Mouse (Mus musculus): ENCODE measurements around the gene Pde1c. TPM values are rescaled to one million over a fixed set of nuclear protein-coding genes. Genes with fewer than 3 reads are reported as not detected.

The Pde1c gene
- polyA plus RNA-seq, 1 experiment from 2014 or later = 1.5 TPM

DNA sequence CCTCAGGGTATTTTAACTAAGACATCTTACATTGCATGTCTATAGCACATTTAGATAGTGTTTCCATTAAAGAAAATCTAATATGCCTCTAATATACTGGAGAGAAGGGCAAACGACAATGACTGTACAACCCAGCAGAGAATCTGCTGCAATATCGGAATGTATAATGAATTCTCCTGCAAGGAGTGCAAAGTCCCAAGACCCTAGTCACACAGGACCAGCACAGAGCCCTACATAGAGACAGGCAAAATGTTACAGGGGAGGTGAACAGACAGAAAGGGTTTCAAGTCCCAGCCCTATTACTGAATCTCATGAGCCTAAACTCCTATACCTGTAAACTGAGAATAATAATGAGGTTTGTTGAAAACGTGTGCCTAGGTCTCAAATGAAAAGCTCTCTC lies 13.1 kb downstream of the Pde1c start:
- Histone ChIP-seq H3K4me1 (ENCODE audit: control insufficient read depth, insufficient read depth, low read length) (no peaks in the 10 kb centered on the region), H3K4me3 (ENCODE audit: low read length) (no peak overlapping the region), H3K27ac (ENCODE audit: low read length) (no peak overlapping the region), H3K36me3 (ENCODE audit: control insufficient read depth, insufficient read depth, low read length) (no peaks in the 10 kb centered on the region), H3K27me3 (replicated peaks; ENCODE audit: control insufficient read depth, insufficient read depth, low read length) (no peaks in the 10 kb centered on the region), H3K4me2 (ENCODE audit: low read depth, low read length) (no peak overlapping the region), H3K9me3 (ENCODE audit: control insufficient read depth, low read length) (no peaks in the 10 kb centered on the region), H3K9ac (ENCODE audit: low read depth, low read length) (no peak overlapping the region)
- ATAC-seq = no peak
- 81% methylated on average over 3 of the region's 3 CpGs for WGBS

GRCm38 (mm10) chr6:56555382-56555781 lies 13.5 kb downstream of the Pde1c start:
- no peak overlapping the region for H3K4me2 ChIP-seq (ENCODE audit: low read depth, low read length)
- 58% methylated on average over 4 of the region's 4 CpGs for WGBS
- no peaks in the 10 kb centered on the region for H3K27me3 ChIP-seq (replicated peaks; ENCODE audit: control insufficient read depth, insufficient read depth, low read length)
- H3K36me3 ChIP-seq (ENCODE audit: control insufficient read depth, insufficient read depth, low read length) = no peaks in the 10 kb centered on the region
- ATAC-seq = no peak
- H3K9ac ChIP-seq (ENCODE audit: low read depth, low read length) = no peak overlapping the region
- no peak overlapping the region for H3K4me3 ChIP-seq (ENCODE audit: low read length)
- H3K4me1 ChIP-seq (ENCODE audit: control insufficient read depth, insufficient read depth, low read length) = no peaks in the 10 kb centered on the region
- no peaks in the 10 kb centered on the region for H3K9me3 ChIP-seq (ENCODE audit: control insufficient read depth, low read length)
- no peak overlapping the region for H3K27ac ChIP-seq (ENCODE audit: low read length)

GRCm38 (mm10) chr6:56551022-56551421 lies 17.9 kb downstream of the Pde1c start:
- H3K4me1 ChIP-seq (ENCODE audit: control insufficient read depth, insufficient read depth, low read length) = no peaks in the 10 kb centered on the region
- no peaks in the 10 kb centered on the region for H3K9me3 ChIP-seq (ENCODE audit: control insufficient read depth, low read length)
- no peak overlapping the region for H3K9ac ChIP-seq (ENCODE audit: low read depth, low read length)
- no peak for ATAC-seq
- H3K4me2 ChIP-seq (ENCODE audit: low read depth, low read length) = no peak overlapping the region
- no peaks in the 10 kb centered on the region for H3K36me3 ChIP-seq (ENCODE audit: control insufficient read depth, insufficient read depth, low read length)
- H3K27me3 ChIP-seq (replicated peaks; ENCODE audit: control insufficient read depth, insufficient read depth, low read length) = no peaks in the 10 kb centered on the region
- WGBS = 76% methylated on average over 4 of the region's 4 CpGs
- H3K27ac ChIP-seq (ENCODE audit: low read length) = no peak overlapping the region
- no peak overlapping the region for H3K4me3 ChIP-seq (ENCODE audit: low read length)

GRCm38 (mm10) chr6:56540247-56540646 lies 28.7 kb downstream of the Pde1c start:
- H3K4me3 ChIP-seq (ENCODE audit: low read length) = no peak overlapping the region
- no peak overlapping the region for H3K9ac ChIP-seq (ENCODE audit: low read depth, low read length)
- no peaks in the 10 kb centered on the region for H3K27me3 ChIP-seq (replicated peaks; ENCODE audit: control insufficient read depth, insufficient read depth, low read length)
- H3K9me3 ChIP-seq (ENCODE audit: control insufficient read depth, low read length) = 0 out of 2 replicates have a peak, but pooled peaks cover 3% of the 10 kb centered on the region
- H3K27ac ChIP-seq (ENCODE audit: low read length) = no peak overlapping the region
- no peak for ATAC-seq
- no peaks in the 10 kb centered on the region for H3K36me3 ChIP-seq (ENCODE audit: control insufficient read depth, insufficient read depth, low read length)
- no peaks in the 10 kb centered on the region for H3K4me1 ChIP-seq (ENCODE audit: control insufficient read depth, insufficient read depth, low read length)
- H3K4me2 ChIP-seq (ENCODE audit: low read depth, low read length) = no peak overlapping the region
- WGBS = 68% methylated on average over 5 of the region's 5 CpGs

- no peak overlapping the region for H3K27ac ChIP-seq (ENCODE audit: low read length)
- no peaks in the 10 kb centered on the region for H3K4me1 ChIP-seq (ENCODE audit: control insufficient read depth, insufficient read depth, low read length)
- H3K4me3 ChIP-seq (ENCODE audit: low read length) = no peak overlapping the region
- H3K4me2 ChIP-seq (ENCODE audit: low read depth, low read length) = no peak overlapping the region
- H3K27me3 ChIP-seq (replicated peaks; ENCODE audit: control insufficient read depth, insufficient read depth, low read length) = no peaks in the 10 kb centered on the region
- H3K9me3 ChIP-seq (ENCODE audit: control insufficient read depth, low read length) = 0 out of 2 replicates have a peak, but pooled peaks cover 3% of the 10 kb centered on the region
- no peaks in the 10 kb centered on the region for H3K36me3 ChIP-seq (ENCODE audit: control insufficient read depth, insufficient read depth, low read length)
- ATAC-seq = no peak
- H3K9ac ChIP-seq (ENCODE audit: low read depth, low read length) = no peak overlapping the region
Observed at GRCm38 (mm10) chr6:56534653-56535052, 34.2 kb downstream of the Pde1c start.

DNA sequence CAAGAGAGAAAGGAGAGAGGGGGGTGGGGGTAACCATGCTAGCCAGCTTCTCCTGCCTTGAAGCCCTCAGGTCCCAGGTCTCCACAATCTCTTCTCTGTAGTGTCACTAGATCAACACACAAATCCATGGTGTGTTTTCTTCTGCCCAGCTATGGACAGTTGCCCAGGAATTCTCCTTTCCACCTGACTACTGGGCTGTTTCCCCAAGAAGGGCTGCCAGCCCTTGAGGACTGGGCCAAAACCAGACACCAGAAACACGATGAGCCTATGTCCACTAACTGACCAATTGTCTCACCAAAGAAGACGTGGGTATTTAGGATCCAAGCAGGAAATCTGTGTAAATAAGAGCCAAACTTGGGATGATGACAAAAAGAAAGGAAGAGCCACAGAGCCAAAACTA lies 36.6 kb downstream of the Pde1c start:
- no peak overlapping the region for H3K27ac ChIP-seq (ENCODE audit: low read length)
- WGBS = 82% methylated on average over 2 of the region's 2 CpGs
- no peak for ATAC-seq

GRCm38 (mm10) chr6:56523938-56524866 lies 44.7 kb downstream of the Pde1c start:
- no peak overlapping the region for H3K9ac ChIP-seq (ENCODE audit: low read depth, low read length)
- no peaks in the 10 kb centered on the region for H3K9me3 ChIP-seq (ENCODE audit: control insufficient read depth, low read length)
- no peak overlapping the region for H3K4me3 ChIP-seq (ENCODE audit: low read length)
- no peak for ATAC-seq
- no peak overlapping the region for H3K4me2 ChIP-seq (ENCODE audit: low read depth, low read length)
- 92% methylated on average over 6 of the region's 6 CpGs for whole genome bisulfite sequencing
- H3K27ac ChIP-seq (ENCODE audit: low read length) = no peak overlapping the region
- H3K4me1 ChIP-seq (ENCODE audit: control insufficient read depth, insufficient read depth, low read length) = no peaks in the 10 kb centered on the region
- no peaks in the 10 kb centered on the region for H3K27me3 ChIP-seq (replicated peaks; ENCODE audit: control insufficient read depth, insufficient read depth, low read length)
- H3K36me3 ChIP-seq (ENCODE audit: control insufficient read depth, insufficient read depth, low read length) = no peaks in the 10 kb centered on the region

More for the DNA sequence above, 36.6 kb downstream of the Pde1c start:
- 0 out of 2 replicates have a peak, but pooled peaks cover 3% of the 10 kb centered on the region for H3K9me3 ChIP-seq (ENCODE audit: control insufficient read depth, low read length)
- no peak overlapping the region for H3K4me3 ChIP-seq (ENCODE audit: low read length)
- no peaks in the 10 kb centered on the region for H3K27me3 ChIP-seq (replicated peaks; ENCODE audit: control insufficient read depth, insufficient read depth, low read length)
- no peaks in the 10 kb centered on the region for H3K36me3 ChIP-seq (ENCODE audit: control insufficient read depth, insufficient read depth, low read length)
- H3K4me2 ChIP-seq (ENCODE audit: low read depth, low read length) = no peak overlapping the region
- no peak overlapping the region for H3K9ac ChIP-seq (ENCODE audit: low read depth, low read length)
- H3K4me1 ChIP-seq (ENCODE audit: control insufficient read depth, insufficient read depth, low read length) = no peaks in the 10 kb centered on the region

DNA sequence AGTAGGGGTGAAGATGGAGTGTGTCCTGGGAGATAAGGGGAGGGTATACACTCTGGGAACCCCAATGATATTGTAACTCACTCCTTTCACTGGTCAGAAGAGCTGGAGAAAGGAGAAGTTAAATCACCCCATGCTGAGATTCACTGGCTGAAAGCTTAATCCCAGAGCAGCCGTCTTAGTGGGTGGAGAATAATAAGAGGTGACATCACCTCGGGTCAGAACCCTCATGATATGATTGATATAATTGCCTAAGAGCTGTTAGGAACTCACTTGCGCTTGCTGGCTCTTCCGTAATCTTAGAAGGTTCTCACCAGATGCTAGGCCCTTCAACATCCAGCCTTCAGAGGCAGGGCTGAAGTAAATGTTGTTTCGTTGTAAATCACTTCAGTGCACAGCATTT lies 79.7 kb downstream of the Pde1c start:
- Histone ChIP-seq H3K4me2 (ENCODE audit: low read depth, low read length) (no peak overlapping the region), H3K4me3 (ENCODE audit: low read length) (no peak overlapping the region), H3K9me3 (ENCODE audit: control insufficient read depth, low read length) (no peaks in the 10 kb centered on the region), H3K4me1 (ENCODE audit: control insufficient read depth, insufficient read depth, low read length) (no peaks in the 10 kb centered on the region), H3K27me3 (replicated peaks; ENCODE audit: control insufficient read depth, insufficient read depth, low read length) (no peaks in the 10 kb centered on the region), H3K36me3 (ENCODE audit: control insufficient read depth, insufficient read depth, low read length) (no peaks in the 10 kb centered on the region), H3K9ac (ENCODE audit: low read depth, low read length) (no peak overlapping the region), H3K27ac (ENCODE audit: low read length) (no peak overlapping the region)
- no peak for ATAC-seq
- WGBS = 74% methylated on average over 5 of the region's 5 CpGs

GRCm38 (mm10) chr6:56485078-56485477 lies 83.8 kb downstream of the Pde1c start:
- WGBS = 66% methylated on average over 3 of the region's 3 CpGs
- Histone ChIP-seq H3K4me3 (ENCODE audit: low read length) (no peak overlapping the region), H3K4me1 (ENCODE audit: control insufficient read depth, insufficient read depth, low read length) (no peaks in the 10 kb centered on the region), H3K27ac (ENCODE audit: low read length) (no peak overlapping the region), H3K9me3 (ENCODE audit: control insufficient read depth, low read length) (no peaks in the 10 kb centered on the region), H3K27me3 (replicated peaks; ENCODE audit: control insufficient read depth, insufficient read depth, low read length) (no peaks in the 10 kb centered on the region), H3K36me3 (ENCODE audit: control insufficient read depth, insufficient read depth, low read length) (no peaks in the 10 kb centered on the region), H3K9ac (ENCODE audit: low read depth, low read length) (no peak overlapping the region), H3K4me2 (ENCODE audit: low read depth, low read length) (no peak overlapping the region)
- no peak for ATAC-seq

All from intestine, embryonic 16.5 days (tissue).